Mouse (Mus musculus) lung, embryonic 16.5 days (tissue): ENCODE results near the gene Hmcn2. TPM values are rescaled to one million over a fixed set of nuclear protein-coding genes. Genes with fewer than 3 reads are reported as not detected.

Source experiments
- ATAC-seq: fragments of 200-750 bp; cut with Nextera tagmentation; 2 replicates; pipeline ENCODE4 v1.8.0; 2017; ENCODE audit warnings: low read depth, mild to moderate bottlenecking, moderate library complexity
- H3K27ac ChIP-seq: fragments of 300-500 bp; sonication (generic); 2 replicates; pipeline ENCODE4 v1.5.1; 2014; ENCODE audit warnings: mild to moderate bottlenecking, control low read depth, low read length
- H3K27me3 ChIP-seq: fragments of 300-500 bp; sonication (generic); 2 replicates; pipeline ENCODE4 v1.6.1; 2014; ENCODE audit warnings: low read depth, low read length, mixed read lengths; ENCODE audit not compliant: control insufficient read depth, insufficient read depth
- H3K36me3 ChIP-seq: fragments of 300-500 bp; sonication (generic); 2 replicates; pipeline ENCODE4 v1.6.1; 2014; ENCODE audit warnings: low read length; ENCODE audit not compliant: control insufficient read depth, insufficient read depth
- H3K4me1 ChIP-seq: fragments of 300-500 bp; sonication (generic); replicated peaks from 2 replicates; pipeline ENCODE4 v1.6.1; 2014; ENCODE audit warnings: low read length, mixed read lengths; ENCODE audit not compliant: control insufficient read depth, insufficient read depth
- H3K4me2 ChIP-seq: fragments of 300-500 bp; sonication (generic); 2 replicates; pipeline ENCODE4 v1.6.1; 2014; ENCODE audit warnings: low read depth, low read length, control low read depth
- H3K4me3 ChIP-seq: fragments of 300-500 bp; sonication (generic); 2 replicates; pipeline ENCODE4 v1.5.1; 2014; ENCODE audit warnings: mild to moderate bottlenecking, low read length, control low read depth
- H3K9ac ChIP-seq: fragments of 300-500 bp; sonication (generic); 2 replicates; pipeline ENCODE4 v1.6.1; 2014; ENCODE audit warnings: low read length, control low read depth
- H3K9me3 ChIP-seq: fragments of 300-500 bp; sonication (generic); 2 replicates; pipeline ENCODE4 v1.6.1; 2016; ENCODE audit warnings: low read length; ENCODE audit not compliant: control insufficient read depth
- WGBS: fragments of 180-500 bp; shearing (Covaris S2); extraction: QIAGEN DNeasy Blood & Tissue Kit; methylation state at CpG from one replicate; pipeline ENCODE4 v1.1.7; 2014; 5-methylcytosine and 5-hydroxymethylcytosine counted together
- polyA plus RNA-seq: library from polyadenylated mRNA; unstranded; fragments of >200 nt; fragmentation: Nextera tagmentation; extraction: Ambion mirVana; gene quantifications from 2 replicates; pipeline ENCODE4 v1.2.1, GENCODE M21; 2015

The Hmcn2 gene
- polyA plus RNA-seq, 1 experiment from 2014 or later: 1.4 TPM

- H3K4me2 ChIP-seq: no peak overlapping the region
- WGBS: 37% methylated on average over 2 of the region's 2 CpGs
- no peak overlapping the region for H3K9ac ChIP-seq
- H3K4me1 ChIP-seq: no peaks in the 10 kb centered on the region
- H3K4me3 ChIP-seq: no peak overlapping the region
- ATAC-seq: peak; percentile 72
- peaks cover 50% of the 10 kb centered on the region for H3K27me3 ChIP-seq
- H3K36me3 ChIP-seq: no peaks in the 10 kb centered on the region
- no peak overlapping the region for H3K27ac ChIP-seq
- no peaks in the 10 kb centered on the region for H3K9me3 ChIP-seq
Observed at GRCm38 (mm10) chr2:31319200-31319599, 5.0 kb downstream of the Hmcn2 start.

GRCm38 (mm10) chr2:31327186-31327585, 13.0 kb downstream of the Hmcn2 start:
- H3K9ac ChIP-seq: no peak overlapping the region
- no peak overlapping the region for H3K27ac ChIP-seq
- no peak for ATAC-seq
- no peak overlapping the region for H3K4me3 ChIP-seq
- H3K9me3 ChIP-seq: no peaks in the 10 kb centered on the region
- 58% methylated on average over 10 of the region's 10 CpGs for WGBS
- H3K4me1 ChIP-seq: no peaks in the 10 kb centered on the region
- no peak overlapping the region for H3K4me2 ChIP-seq
- H3K36me3 ChIP-seq: no peaks in the 10 kb centered on the region
- H3K27me3 ChIP-seq: peaks cover 13% of the 10 kb centered on the region

DNA sequence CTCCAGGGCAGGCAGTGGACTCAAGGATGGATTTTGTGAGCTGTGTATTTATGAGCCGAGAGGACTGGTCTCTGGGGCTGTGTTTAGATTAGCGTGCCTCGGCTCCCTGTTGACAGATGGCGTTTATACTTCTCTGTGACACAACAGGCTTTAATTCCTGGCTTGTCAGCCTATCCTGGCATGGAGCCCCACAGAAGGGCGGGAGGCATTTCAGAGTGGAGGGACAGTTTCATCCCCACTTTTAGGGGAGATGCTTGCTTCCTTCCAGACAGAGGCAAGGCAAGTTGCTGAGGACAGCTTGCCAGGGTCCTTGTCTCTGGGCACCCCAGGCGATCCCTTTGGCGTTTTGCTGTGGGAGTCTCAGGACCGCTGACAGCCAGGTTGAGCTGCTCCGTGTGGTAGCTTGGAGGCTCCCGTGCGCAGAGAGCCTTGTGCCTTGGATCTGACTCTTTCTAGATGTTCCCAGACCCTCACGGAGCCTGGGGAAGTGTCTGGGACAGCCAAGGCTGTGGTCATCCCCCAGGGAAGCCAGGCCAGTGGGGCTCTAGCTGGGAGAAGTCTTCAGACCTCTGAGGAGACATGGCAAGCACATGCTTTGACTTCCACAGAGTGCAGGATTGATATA, 23.6 kb downstream of the Hmcn2 start:
- Histone ChIP-seq H3K4me2 (no peak overlapping the region), H3K27ac (no peak overlapping the region), H3K4me3 (no peak overlapping the region), H3K9me3 (no peaks in the 10 kb centered on the region), H3K36me3 (no peaks in the 10 kb centered on the region), H3K9ac (no peak overlapping the region), H3K27me3 (peaks cover 41% of the 10 kb centered on the region), H3K4me1 (peaks cover 12% of the 10 kb centered on the region)
- WGBS: 22% methylated on average over 12 of the region's 12 CpGs
- peak; percentile 77 for ATAC-seq

- no peaks in the 10 kb centered on the region for H3K36me3 ChIP-seq
- peaks cover 12% of the 10 kb centered on the region for H3K4me1 ChIP-seq
- H3K27ac ChIP-seq: no peak overlapping the region
- 29% methylated on average over 9 of the region's 9 CpGs for WGBS
- peaks cover 30% of the 10 kb centered on the region for H3K27me3 ChIP-seq
- no peak overlapping the region for H3K4me2 ChIP-seq
- no peak overlapping the region for H3K9ac ChIP-seq
- peak; percentile 81 for ATAC-seq
- H3K4me3 ChIP-seq: no peak overlapping the region
- H3K9me3 ChIP-seq: no peaks in the 10 kb centered on the region
Observed at GRCm38 (mm10) chr2:31339826-31340225, 25.6 kb downstream of the Hmcn2 start.

DNA sequence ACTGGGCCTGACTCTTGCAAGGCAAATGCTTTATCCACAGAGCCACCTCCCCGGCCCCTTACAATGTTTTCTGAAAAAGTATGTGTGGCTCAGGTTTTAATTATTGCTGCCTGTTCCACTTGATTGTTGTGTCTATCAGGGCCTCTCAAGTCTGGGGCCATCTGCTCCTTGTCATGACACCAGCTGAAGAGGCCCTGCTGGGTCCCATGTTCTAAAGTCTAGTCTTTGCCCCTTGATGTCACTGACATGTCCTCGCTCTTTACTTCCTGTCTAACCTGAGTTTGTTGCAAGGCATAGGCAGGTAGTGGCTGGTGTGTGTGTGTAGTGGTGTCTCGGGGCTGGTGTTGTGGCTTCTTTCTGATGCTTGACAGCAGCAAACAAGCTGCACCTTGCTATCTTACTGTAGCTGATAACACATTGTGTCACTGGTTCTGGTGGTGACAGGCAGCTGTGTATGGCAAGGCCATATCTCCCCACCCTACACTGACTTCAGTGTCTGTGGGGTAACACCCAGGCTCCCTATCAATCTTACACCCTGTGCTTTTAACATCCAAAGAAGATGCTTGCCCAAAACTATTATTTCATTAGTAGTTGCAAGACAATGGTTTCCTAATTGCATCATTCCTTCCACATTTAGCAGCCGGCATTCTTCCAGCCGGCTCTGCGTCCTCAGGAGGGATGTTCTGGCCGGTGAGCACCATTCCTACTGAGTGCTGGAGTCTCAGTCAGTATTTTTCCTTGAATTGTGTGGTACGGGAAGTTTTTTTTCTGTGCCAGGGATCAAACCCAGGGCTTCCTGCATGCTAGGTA, 27.7 kb downstream of the Hmcn2 start:
- 67% methylated on average over 8 of the region's 8 CpGs for WGBS
- Histone ChIP-seq H3K4me3 (no peak overlapping the region), H3K27ac (no peak overlapping the region), H3K27me3 (peaks cover 21% of the 10 kb centered on the region), H3K4me2 (no peak overlapping the region), H3K9me3 (no peaks in the 10 kb centered on the region), H3K9ac (no peak overlapping the region), H3K4me1 (peaks cover 11% of the 10 kb centered on the region), H3K36me3 (no peaks in the 10 kb centered on the region)
- no peak for ATAC-seq

- Histone ChIP-seq H3K9ac (no peak overlapping the region), H3K27ac (no peak overlapping the region), H3K4me3 (no peak overlapping the region), H3K36me3 (no peaks in the 10 kb centered on the region), H3K4me1 (no peaks in the 10 kb centered on the region), H3K9me3 (no peaks in the 10 kb centered on the region), H3K27me3 (peaks cover 22% of the 10 kb centered on the region), H3K4me2 (no peak overlapping the region)
- WGBS: 25% methylated on average over 12 of the region's 12 CpGs
- peak; percentile 34; the same call in 1 of the 2 replicates for ATAC-seq
Observed at GRCm38 (mm10) chr2:31346096-31346495, 31.9 kb downstream of the Hmcn2 start.

DNA sequence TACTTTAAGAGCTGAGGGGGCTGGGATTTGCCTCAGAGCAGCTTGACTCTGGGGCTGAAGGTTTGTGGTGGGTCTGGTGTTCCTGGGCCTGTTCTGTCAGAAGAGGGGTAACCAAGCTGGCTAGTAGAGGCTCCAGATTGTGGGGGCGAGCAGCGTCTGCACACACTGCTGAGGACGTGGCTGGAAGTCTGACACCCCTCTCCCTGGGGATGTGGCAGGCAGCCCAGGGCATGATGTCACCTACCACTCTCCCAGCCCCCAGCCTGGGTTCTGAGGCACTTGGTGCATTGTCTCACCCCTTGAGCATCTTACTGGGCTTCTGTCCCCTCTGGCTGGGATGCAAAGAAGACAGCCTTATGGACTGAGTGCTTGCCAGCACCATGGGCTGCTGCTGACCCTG, 34.2 kb downstream of the Hmcn2 start:
- H3K4me3 ChIP-seq: no peak overlapping the region
- H3K36me3 ChIP-seq: no peaks in the 10 kb centered on the region
- no peak overlapping the region for H3K9ac ChIP-seq
- H3K4me2 ChIP-seq: no peak overlapping the region
- no peak overlapping the region for H3K27ac ChIP-seq
- 46% methylated on average over 3 of the region's 3 CpGs for WGBS
- no peaks in the 10 kb centered on the region for H3K4me1 ChIP-seq
- peaks cover 15% of the 10 kb centered on the region for H3K27me3 ChIP-seq
- ATAC-seq: no peak
- H3K9me3 ChIP-seq: no peaks in the 10 kb centered on the region

DNA sequence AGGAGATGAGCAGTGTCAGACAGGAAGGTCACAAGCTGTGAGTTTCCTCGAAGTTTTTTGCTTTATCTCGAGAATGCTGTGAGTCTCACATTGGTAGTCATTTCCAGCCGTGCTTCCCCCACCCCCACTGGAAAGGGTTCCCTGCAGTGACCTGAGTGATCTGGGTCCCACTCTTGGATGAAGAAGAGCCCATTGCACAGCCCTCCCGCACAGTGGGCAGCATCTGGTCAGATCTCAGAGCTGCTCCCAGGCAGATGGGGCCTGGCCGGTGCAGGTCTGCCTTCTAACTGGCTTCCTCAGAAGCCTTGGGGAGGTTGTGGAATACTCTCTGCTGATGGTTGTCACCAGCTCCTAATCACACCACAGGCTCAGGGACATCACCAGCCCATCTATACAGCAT, 34.6 kb downstream of the Hmcn2 start:
- Histone ChIP-seq H3K4me3 (no peak overlapping the region), H3K9ac (no peak overlapping the region), H3K4me2 (no peak overlapping the region), H3K9me3 (no peaks in the 10 kb centered on the region), H3K4me1 (no peaks in the 10 kb centered on the region), H3K27me3 (peaks cover 14% of the 10 kb centered on the region), H3K27ac (no peak overlapping the region), H3K36me3 (no peaks in the 10 kb centered on the region)
- ATAC-seq: no peak
- 64% methylated on average over 5 of the region's 5 CpGs for WGBS

- ATAC-seq: no peak
- H3K4me2 ChIP-seq: no peak overlapping the region
- H3K27me3 ChIP-seq: peaks cover 4% of the 10 kb centered on the region; the same call in 1 of the 2 replicates
- no peak overlapping the region for H3K27ac ChIP-seq
- no peaks in the 10 kb centered on the region for H3K36me3 ChIP-seq
- WGBS: 70% methylated on average over 5 of the region's 5 CpGs
- no peaks in the 10 kb centered on the region for H3K4me1 ChIP-seq
- H3K4me3 ChIP-seq: no peak overlapping the region
- no peaks in the 10 kb centered on the region for H3K9me3 ChIP-seq
- H3K9ac ChIP-seq: no peak overlapping the region
Observed at GRCm38 (mm10) chr2:31356771-31357170, 42.6 kb downstream of the Hmcn2 start.
